Mouse (Mus musculus) G1E-ER4 (cell line): ENCODE measurements around the gene Prpf6. TPM values are rescaled to one million over a fixed set of nuclear protein-coding genes. Genes with fewer than 3 reads are reported as not detected.

ENCODE experiments used
- GATA1 ChIP-seq: IDR thresholded peaks from one replicate; pipeline ENCODE4 v1.8.0; 2012; ENCODE audit warnings: low read length, inconsistent platforms
- polyA plus RNA-seq: library from polyadenylated mRNA; stranded (reverse); fragments of >175 nt; gene quantifications from 2 replicates; pipeline ENCODE4 v1.2.3, GENCODE M21; 2012

Gene Prpf6
- 25.6 and 26.6 TPM in 2 replicates for polyA plus RNA-seq

DNA sequence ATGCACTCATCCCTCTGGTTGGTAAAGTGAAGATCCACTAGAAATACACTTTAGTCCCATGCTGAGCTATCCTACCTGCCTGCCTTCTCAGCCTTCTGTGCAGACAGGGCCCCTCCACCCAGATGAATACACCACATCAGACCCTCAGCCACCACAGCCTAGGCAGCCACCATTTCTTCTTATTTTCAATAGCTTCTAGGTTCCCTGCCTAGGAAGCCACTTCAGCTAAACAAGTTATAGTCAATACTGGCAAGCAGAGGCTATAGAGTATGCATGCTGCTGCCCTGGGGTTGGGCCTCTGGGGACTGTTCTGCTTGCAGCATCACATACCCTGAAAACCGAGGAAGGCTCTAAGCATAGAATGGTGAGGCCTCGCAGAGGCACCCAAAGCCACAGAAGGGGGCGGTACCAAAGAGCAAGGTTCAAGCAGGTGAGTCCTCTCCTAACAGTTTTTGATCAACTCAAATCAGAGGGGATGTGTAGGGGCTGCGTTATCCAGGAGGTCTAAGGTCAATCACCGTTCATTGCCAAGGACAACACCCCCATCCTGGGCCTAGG lies at the start of gene Prpf6:
Gene Prpf6, plus strand, starts transcription at position 341 of the 558 bp plus-strand sequence.
- no peak for TF ChIP-seq GATA1

DNA sequence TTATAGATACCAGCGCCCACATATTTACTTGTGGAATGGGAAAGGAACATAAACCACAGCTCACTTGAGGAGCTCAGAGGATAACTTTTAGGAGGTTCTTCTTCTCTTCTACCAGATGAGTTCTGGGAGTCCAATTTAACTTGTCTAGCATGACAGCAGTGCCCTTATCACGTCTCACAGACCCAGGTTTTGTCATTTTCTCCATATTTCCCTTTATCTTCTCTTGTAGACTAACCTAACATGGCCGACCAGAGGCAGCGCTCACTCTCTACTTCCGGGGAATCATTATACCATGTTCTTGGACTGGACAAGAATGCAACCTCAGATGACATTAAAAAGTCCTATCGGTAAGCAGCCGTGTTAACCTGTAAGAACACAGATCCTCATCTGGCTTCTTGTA lies 45.5 kb upstream of the Prpf6 start:
- no peak for TF ChIP-seq GATA1

DNA sequence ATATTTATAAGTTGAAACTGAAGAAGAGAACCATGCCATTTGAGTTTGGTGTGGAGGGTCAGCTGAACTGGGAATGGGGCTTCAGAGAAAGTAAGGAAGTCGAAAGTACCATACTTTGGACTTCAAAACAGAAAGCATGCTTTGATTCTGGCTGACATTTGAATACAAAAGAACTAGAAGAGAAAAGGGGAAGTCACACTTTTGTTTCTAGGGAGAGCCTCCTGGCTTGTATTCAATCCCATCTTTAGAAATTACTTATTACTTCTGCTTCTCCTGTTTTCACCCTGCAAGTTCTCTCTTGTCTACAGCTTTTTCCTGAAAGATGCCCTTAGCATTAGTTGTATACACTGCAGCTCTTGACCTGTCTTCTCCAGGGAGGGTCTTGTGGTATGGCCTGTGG lies 43.4 kb upstream of the Prpf6 start:
- TF ChIP-seq GATA1: no peak

DNA sequence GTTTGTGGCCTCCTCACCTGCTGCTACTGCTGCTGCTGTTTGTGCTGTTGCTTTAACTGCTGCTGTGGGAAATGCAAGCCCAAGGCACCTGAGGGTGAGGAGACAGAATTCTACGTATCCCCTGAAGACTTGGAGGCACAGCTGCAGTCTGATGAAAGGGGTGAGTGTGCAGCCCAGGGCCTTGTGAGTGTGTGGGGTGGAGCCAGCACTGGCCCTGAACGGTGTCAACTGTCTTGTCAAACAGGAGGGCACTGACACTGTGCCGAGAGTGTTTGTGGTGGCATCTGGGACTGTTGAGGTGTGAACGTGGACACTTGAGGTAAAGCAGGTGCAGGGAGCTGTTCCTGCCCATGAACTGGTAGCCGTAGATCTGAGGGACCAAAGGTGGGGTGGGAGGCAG lies 43.0 kb upstream of the Prpf6 start:
- no peak for TF ChIP-seq GATA1

DNA sequence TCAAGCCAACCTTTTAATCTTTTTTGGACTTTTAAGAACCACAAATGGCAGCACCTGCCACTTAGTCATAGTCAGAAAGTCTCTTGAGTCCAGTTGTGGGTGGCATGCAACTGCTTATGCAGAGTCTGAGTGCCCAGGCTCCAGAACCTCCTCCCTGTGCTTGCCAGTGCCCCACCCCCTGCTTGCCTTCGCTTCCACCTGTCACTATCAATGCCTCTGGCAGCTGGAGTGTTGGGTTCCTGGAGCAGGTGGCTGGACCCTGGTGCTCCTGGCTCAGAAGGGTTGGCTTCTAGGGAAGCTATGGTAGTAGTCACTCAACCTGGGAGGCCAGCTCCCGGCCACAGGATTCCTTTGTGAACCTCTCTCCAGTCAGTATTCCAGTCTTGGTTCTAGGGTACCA lies 41.4 kb upstream of the Prpf6 start:
- TF ChIP-seq GATA1: no peak

DNA sequence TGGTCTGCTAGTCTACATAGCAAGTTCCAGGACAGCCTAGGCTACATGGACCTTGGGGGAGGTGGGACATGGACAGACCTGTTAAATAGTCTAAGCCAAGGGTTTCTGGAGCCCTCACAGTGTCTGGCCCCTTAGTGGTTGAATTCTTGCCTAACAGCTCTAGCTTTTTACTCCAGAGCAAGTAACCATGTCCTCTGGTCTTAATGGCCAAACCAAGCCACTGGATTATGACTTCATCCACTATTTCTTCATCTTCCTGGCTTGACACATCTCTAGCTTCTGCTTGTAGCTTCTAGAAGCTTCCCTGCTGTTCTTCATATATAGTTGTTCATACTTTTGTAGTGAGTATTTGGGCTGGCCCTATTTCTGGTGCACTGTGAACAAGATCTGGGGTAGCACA lies 37.9 kb upstream of the Prpf6 start:
- TF ChIP-seq GATA1: no peak

DNA sequence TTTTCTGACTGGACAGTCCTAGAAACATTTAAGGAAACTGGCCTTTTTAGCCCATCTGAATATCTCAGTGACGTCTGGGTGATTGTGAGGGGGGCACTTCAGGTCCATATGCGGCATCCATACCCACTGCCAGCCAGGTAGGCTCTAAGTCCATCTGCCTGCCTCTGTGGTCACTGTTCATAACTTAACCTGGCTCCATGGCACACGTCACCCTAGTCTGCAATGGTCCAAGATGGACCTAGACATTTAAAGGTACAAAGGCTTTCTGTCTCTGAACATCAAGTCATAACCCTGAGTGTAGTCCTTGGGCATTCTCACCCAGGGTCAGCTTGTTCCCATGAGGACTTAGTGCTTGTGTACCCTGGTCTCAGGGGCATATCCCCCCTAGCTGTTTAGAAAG lies 24.3 kb upstream of the Prpf6 start:
- TF ChIP-seq GATA1: no peak

DNA sequence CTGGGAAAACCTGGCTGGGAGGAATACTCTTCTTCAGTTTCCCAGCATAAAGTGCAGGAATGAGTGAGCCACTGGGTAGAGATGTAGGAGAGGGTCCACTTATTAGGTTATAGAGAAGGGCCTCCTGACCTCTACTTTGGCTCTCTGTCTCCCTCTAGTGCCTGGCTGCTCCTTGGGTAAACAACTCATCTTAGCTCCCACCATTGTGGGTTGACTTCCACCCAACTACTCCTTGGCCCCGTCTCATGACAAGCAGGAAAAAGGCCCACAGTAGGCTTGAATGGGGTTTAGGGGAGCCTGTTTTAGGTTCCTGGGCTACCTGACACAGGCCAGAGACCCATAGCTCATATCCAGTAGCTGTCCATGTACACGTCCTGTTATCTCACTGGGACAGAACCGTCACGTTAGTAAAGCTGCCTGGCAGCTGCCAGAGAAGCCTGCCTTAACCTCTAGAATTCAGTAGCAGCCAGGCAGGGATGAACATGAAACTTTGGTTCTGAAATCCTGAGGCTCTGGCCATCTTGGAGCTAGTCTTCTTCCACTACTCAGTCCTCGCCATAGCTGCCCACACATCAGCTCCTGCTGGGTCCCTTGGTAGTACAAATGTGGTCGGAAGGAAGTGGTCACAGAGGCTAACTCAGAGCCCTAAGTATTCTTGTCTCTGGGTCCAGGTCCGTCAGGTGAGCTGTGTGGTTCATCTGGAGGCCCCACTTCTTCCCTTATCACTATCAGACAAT lies 23.2 kb upstream of the Prpf6 start:
- TF ChIP-seq GATA1: no peak

DNA sequence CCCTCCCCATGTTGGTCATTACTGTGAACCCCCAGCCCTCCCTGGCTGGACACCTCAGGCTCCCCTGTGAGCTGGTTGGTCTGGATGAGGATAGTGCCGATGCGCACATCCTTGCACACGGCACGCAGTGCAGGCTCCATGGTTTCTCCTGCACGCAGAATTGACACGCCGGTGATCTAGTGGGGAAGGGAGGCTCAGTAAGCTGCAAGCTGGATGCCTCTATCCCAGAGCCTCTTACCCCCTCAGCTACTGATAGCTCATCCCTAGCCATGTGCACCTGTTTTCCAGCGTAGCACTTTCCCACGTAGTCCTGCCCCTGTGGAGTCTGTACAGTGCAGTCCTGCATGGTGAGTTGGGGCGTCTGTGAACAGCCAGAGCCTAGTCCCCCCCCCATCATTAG lies 21.8 kb upstream of the Prpf6 start:
- TF ChIP-seq GATA1: no peak

DNA sequence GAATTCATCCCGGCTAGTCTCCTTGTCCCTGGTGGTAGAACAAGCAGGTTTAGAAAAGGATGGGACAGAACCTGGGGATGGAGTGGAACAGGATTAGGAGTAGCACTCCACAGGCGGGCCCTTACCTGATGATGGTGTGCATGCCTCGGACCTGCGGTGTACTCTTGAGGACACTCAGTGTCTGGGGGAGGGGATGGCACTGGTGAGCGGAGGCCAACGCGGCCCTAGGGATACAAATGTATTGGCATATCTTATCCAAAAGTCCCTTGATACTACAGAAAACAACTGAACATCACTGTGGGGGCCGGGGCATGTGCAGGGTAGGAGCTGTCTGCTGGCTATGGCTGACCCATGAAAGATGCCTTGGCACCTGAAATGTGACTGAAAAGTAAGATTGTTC lies 21.3 kb upstream of the Prpf6 start:
- no peak for TF ChIP-seq GATA1

DNA sequence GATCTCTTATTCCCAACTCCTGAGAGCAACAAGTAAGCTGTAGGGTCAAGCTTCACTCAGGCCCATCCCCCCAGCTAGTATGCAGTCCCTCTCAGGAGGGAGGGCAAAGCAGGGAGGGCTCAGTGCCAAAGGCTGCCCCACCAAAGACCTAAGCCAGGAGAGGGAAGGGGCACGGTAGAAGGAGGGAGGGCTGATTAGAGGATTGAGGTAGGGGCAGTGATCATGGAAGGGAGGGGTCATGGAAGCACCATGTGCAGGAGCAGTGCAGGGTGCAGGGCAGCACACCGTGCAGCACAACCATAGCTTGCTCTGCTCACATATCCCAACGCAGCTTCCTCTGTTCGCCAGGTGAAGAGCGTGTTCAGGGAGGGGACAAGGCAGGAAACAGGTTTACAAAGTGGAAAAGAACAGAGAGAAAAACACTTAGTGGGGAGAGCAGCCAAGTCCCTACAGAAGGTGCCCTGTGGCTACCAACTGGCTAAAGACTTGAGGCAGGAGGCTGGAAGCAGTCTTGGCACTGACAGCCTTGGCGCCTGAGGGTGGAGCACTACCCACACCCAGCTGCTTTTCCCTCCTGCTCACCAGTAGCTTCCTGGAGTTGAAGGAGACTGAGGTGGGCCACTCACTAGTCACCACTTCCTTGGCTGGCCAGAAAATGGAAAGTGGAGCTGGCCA lies 20.6 kb upstream of the Prpf6 start:
- TF ChIP-seq GATA1: no peak

DNA sequence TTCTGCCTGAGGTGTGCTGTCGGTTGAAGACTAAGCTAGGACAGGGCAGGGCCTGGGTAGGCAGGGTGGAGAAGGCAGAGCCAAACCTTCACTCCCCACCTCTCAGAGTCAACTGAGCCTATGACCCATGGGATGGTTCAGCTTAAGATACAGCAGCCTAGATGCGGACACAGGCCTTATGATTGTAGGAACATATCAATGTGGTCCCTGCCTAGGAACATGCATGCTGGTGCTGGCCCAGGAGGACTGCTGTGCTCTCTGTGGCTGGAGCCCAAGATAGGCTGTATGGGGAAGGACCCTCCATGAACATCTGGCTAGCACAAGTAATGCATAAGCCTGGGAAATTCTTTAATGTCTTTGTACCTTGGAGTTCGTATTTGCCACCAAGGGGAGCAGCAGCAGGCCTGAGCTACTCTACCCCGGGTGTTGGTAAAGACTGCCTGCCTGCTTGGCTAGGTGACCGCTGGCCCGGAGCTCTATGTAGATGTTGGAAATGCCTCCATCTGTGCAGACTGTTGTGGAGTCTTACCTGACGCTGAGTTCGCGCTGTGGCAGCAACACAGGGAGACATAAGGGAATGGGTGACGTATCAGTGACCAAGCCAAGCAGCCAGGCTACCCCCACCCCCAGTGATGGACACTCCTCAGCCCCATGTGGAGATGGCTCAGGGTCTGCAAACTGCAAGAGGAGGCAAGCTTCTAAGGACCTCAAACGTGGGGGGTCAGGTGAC lies 19.6 kb upstream of the Prpf6 start:
- no peak for TF ChIP-seq GATA1

DNA sequence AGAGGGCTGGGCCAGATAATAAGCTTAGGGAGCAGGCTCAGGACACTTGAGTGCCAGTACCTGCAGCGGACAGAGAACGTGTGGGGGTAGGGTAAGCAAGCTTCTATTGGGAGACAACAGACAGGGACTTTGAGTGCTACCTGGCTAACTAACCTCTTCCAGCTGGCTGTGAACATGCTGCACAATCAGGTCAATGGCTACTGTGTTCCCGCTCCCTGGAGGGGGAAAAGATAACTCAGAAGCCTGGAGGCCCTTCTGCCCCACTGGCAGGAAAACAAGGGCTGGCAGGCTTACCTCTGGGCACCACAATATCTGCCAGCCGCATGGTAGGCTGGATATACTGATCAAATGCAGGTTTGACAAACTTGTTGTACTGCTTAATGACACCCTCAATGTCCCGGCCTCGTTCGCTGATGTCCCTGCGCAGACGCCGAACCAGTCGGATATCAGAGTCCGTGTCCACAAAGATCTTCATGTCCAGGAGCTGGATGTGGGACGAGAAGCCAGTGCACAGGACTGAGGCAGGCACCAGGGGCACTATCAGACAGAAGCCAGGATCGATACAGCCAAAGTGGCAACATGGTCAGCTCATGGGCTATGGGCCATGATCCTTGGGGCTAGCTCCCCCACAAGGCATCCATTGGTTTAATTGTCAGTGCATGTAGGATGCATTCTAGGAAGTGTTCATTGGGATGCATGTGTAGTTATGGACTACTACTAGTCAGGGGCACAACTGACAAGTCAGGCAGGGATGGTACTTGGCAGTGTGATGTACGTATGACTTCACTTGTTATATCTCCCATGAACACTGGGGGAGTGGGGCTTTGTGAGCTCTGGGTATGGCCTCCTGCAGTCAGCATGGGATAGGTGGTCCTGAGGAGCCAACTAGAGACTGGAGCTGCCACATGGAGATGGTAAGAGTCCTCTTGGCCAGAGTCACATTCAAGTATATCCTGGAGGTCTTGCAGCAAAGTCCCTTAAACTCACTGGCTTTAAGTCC lies 18.4 kb upstream of the Prpf6 start:
- TF ChIP-seq GATA1: no peak

DNA sequence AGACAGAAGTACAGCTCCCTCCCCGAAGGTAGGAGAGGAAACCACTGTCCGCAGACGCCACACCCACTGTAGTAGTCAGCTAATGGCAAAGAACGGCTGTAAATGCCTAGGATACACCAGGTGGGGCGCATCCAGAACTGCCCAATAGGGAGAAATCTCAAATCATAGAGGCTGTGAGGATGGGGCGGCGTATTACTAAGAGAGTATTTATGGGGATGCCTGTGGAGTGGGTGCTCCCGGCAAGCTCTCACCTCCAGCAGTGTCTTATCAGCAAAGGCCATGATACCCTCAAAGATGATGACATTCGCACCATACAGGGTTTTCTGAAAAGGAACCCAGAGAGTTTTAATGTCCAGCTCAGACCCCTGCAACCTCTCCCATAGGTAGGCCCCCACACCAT lies 17.7 kb upstream of the Prpf6 start:
- TF ChIP-seq GATA1: no peak
